Mouse (Mus musculus): ENCODE data around the gene Jakmip3. TPM values are rescaled to one million over a fixed set of nuclear protein-coding genes. Genes with fewer than 3 reads are reported as not detected.

Gene Jakmip3
- total and polyA plus RNA-seq, 3 experiments, result not detected

- DNase-seq (ENCODE audit: low read depth, low spot score), result no peak
- H3K79me2 ChIP-seq (ENCODE audit: control insufficient read depth, insufficient read depth, low read length, poor library complexity), result no peaks in the 10 kb centered on the region
- H3K4me3 ChIP-seq (ENCODE audit: control insufficient read depth in 1 of 2, insufficient read depth in 1 of 2, low read depth in 2 of 2, low read length in 2 of 2), result no peak overlapping the region
- H3K9me3 ChIP-seq (replicated peaks; ENCODE audit: insufficient read depth, low read length), result no peaks in the 10 kb centered on the region
- no peak overlapping the region for H3K27ac ChIP-seq (ENCODE audit: control insufficient read depth, low read depth, low read length)
- TF ChIP-seq TCF12 (IDR thresholded peaks at IDR 0.05; ENCODE audit: low read depth, low read length) (no peak), GABPA (IDR thresholded peaks at IDR 0.05; ENCODE audit: low read depth, low read length) (no peak), ZMIZ1 (IDR thresholded peaks at IDR 0.05; ENCODE audit: low read depth, low read length) (no peak), JUND (IDR thresholded peaks at IDR 0.05; ENCODE audit: low read depth, low read length) (no peak), GATA1 (IDR thresholded peaks at IDR 0.05; ENCODE audit: low read depth, low read length) (no peak), ZKSCAN1 (IDR thresholded peaks at IDR 0.05; ENCODE audit: low read depth, low read length) (no peak), TAL1 (IDR thresholded peaks at IDR 0.05; ENCODE audit: low read length) (no peak), MEF2A (IDR thresholded peaks at IDR 0.05; ENCODE audit: extremely low read depth, insufficient replicate concordance, low read depth, low read length, poor library complexity, severe bottlenecking) (no peak), TBP (IDR thresholded peaks at IDR 0.05; ENCODE audit: low read depth, low read length) (no peak), MAZ (IDR thresholded peaks at IDR 0.05; ENCODE audit: low read depth, low read length) (no peak), POLR2A (IDR thresholded peaks at IDR 0.05; ENCODE audit: control insufficient read depth in 1 of 2, insufficient read depth in 1 of 2, low read depth in 1 of 2, low read length in 2 of 2, poor library complexity in 1 of 2) (no peak), E2F4 (IDR thresholded peaks at IDR 0.05; ENCODE audit: borderline replicate concordance, low read depth, low read length) (no peak)
- H3K36me3 ChIP-seq (ENCODE audit: control insufficient read depth in 1 of 2, insufficient read depth in 2 of 2, low read length in 2 of 2), result no peaks in the 10 kb centered on the region
- no peak overlapping the region for H3K9ac ChIP-seq (ENCODE audit: control insufficient read depth, low read depth, low read length, poor library complexity, severe bottlenecking)
- H3K27me3 ChIP-seq (ENCODE audit: control insufficient read depth in 1 of 2, insufficient read depth in 2 of 2, low read length in 2 of 2), result no peaks in the 10 kb centered on the region
- no peaks in the 10 kb centered on the region for H3K4me1 ChIP-seq (ENCODE audit: control insufficient read depth in 1 of 2, insufficient read depth in 2 of 2, low read length in 2 of 2)
Measured at GRCm38 (mm10) chr7:138938991-138939390, 1.5 kb upstream of the Jakmip3 start.

DNA sequence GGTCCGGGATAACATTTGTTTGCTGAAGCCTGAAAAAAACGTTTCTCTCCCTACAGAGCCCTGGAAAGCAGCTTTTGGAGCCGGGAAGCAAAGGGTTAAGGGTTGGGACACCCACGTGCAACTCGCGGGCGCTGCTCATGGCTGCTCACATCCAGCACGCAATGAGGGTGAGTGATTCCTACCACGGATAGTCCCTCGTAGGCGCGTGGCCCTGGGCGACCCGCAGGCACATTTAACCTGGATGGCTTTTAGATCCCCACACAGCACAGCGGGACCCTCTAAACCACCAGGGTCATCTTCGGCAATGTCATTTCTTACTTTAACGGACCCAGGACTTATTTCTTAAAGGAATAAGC lies 296 bp upstream of the Jakmip3 start:
- Histone ChIP-seq H3K27me3 (ENCODE audit: control insufficient read depth in 1 of 2, insufficient read depth in 2 of 2, low read length in 2 of 2) (no peaks in the 10 kb centered on the region), H3K4me3 (ENCODE audit: control insufficient read depth in 1 of 2, insufficient read depth in 1 of 2, low read depth in 2 of 2, low read length in 2 of 2) (no peak overlapping the region), H3K9ac (ENCODE audit: control insufficient read depth, low read depth, low read length, poor library complexity, severe bottlenecking) (no peak overlapping the region), H3K4me1 (ENCODE audit: control insufficient read depth in 1 of 2, insufficient read depth in 2 of 2, low read length in 2 of 2) (no peaks in the 10 kb centered on the region), H3K79me2 (ENCODE audit: control insufficient read depth, insufficient read depth, low read length, poor library complexity) (no peaks in the 10 kb centered on the region), H3K9me3 (replicated peaks; ENCODE audit: insufficient read depth, low read length) (no peaks in the 10 kb centered on the region), H3K27ac (ENCODE audit: control insufficient read depth, low read depth, low read length) (no peak overlapping the region), H3K36me3 (ENCODE audit: control insufficient read depth in 1 of 2, insufficient read depth in 2 of 2, low read length in 2 of 2) (no peaks in the 10 kb centered on the region)
- TF ChIP-seq ZNF384 (IDR thresholded peaks at IDR 0.05; ENCODE audit: low read depth, low read length) (no peak), GABPA (IDR thresholded peaks at IDR 0.05; ENCODE audit: low read depth, low read length) (no peak), RAD21 (IDR thresholded peaks at IDR 0.05; ENCODE audit: low read depth, low read length) (no peak)
- DNase-seq (ENCODE audit: low read depth, low spot score), result no peak

DNA sequence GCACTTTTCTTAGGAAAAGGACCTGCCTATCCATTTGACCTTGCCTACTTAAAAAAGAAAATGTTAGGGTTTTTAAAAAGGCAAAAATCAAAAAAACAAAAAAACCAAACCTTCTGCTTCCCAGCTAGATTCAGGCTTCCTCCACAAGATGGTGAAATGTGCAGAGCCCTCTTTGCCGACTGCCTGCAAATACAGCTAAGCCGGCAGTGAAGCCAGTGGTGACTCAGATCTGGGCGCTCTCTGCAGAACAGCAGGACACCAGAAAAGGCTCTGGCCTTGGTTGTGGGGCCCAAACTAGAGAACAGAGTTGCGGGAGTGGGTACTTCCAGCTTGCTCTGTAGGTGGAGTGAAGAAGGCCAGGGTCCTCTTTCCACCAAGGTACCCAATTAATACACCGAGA lies 1.0 kb downstream of the Jakmip3 start:
- no peaks in the 10 kb centered on the region for H3K27me3 ChIP-seq (ENCODE audit: control insufficient read depth in 1 of 2, insufficient read depth in 2 of 2, low read length in 2 of 2)
- H3K79me2 ChIP-seq (ENCODE audit: control insufficient read depth, insufficient read depth, low read length, poor library complexity), result no peaks in the 10 kb centered on the region
- no peak overlapping the region for H3K4me3 ChIP-seq (ENCODE audit: control insufficient read depth in 1 of 2, insufficient read depth in 1 of 2, low read depth in 2 of 2, low read length in 2 of 2)
- no peaks in the 10 kb centered on the region for H3K9me3 ChIP-seq (replicated peaks; ENCODE audit: insufficient read depth, low read length)
- no peak overlapping the region for H3K9ac ChIP-seq (ENCODE audit: control insufficient read depth, low read depth, low read length, poor library complexity, severe bottlenecking)
- DNase-seq (ENCODE audit: low read depth, low spot score), result no peak
- TF ChIP-seq MYB (IDR thresholded peaks at IDR 0.05; ENCODE audit: low read depth, low read length) (no peak), MXI1 (IDR thresholded peaks at IDR 0.05; ENCODE audit: low read depth, low read length) (no peak), POLR2A (IDR thresholded peaks at IDR 0.05; ENCODE audit: control insufficient read depth in 1 of 2, insufficient read depth in 1 of 2, low read depth in 1 of 2, low read length in 2 of 2, poor library complexity in 1 of 2) (no peak), RAD21 (IDR thresholded peaks at IDR 0.05; ENCODE audit: low read depth, low read length) (no peak), HCFC1 (IDR thresholded peaks at IDR 0.05; ENCODE audit: low read depth, low read length) (no peak), E2F4 (IDR thresholded peaks at IDR 0.05; ENCODE audit: borderline replicate concordance, low read depth, low read length) (no peak), ELF1 (IDR thresholded peaks at IDR 0.05; ENCODE audit: low read depth, low read length) (no peak), ZC3H11A (IDR thresholded peaks at IDR 0.05; ENCODE audit: low read depth, low read length) (no peak)
- no peaks in the 10 kb centered on the region for H3K36me3 ChIP-seq (ENCODE audit: control insufficient read depth in 1 of 2, insufficient read depth in 2 of 2, low read length in 2 of 2)
- no peaks in the 10 kb centered on the region for H3K4me1 ChIP-seq (ENCODE audit: control insufficient read depth in 1 of 2, insufficient read depth in 2 of 2, low read length in 2 of 2)
- no peak overlapping the region for H3K27ac ChIP-seq (ENCODE audit: control insufficient read depth, low read depth, low read length)

All from MEL (cell line).